ENCODE assay signal across 8 mouse cellular contexts in the genomic region with DNA sequence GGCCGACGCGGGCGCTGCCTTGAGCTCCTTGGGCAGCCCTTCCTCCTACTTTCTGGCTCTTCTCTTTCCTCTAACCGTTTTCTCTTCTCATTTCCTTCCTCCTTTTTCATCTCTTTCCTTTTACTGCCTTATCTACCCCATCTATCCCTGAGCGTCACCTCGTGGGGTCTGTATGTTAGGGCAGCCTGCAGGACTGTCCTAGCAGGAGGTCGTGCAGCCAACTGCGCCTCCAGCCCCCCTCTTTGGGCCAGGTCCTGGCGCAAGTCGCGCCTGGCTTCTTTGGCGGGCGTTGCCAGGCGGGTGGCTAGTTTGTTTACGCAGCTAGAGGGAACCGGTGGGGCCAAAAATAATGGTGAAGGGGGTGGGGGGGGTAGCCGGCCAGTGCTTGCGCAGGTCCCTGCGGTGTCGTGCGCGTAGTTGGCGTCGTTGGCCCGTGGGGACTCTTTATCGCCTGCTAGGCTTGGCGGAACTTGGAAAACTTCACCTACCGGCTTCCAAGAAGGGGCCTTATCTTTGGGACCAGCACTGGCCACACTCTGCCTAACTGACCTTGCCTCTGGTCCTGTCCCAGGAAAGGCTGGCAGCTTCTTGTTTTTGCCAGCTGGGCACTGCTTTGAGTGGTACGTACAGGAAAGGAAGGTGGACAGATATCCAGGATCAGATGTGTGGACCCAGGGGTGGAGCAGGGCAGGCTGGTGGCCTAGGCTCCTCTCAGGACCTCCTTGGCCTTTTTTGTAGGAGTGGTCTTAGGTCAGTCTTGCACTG. TPM values are rescaled to one million over a fixed set of nuclear protein-coding genes. Genes with fewer than 3 reads are reported as not detected.
DNase-seq lines count a peak whose midpoint lies in the region; ATAC-seq and TF ChIP-seq lines count a peak whose summit lies in the region.

No protein-coding gene starts in this region.

- H3K9ac ChIP-seq in forebrain, postnatal 0 days, result peak overlapping the region; percentile 74
- peak overlapping the region; percentile 93 for H3K9ac ChIP-seq in hindbrain, embryonic 13.5 days
- H3K9ac ChIP-seq in liver, embryonic 15.5 days, result peak overlapping the region; percentile 97
- H3K9ac ChIP-seq in neural tube, embryonic 15.5 days (replicated peaks), result peak overlapping the region; percentile 86

- peak; percentile 26; the same call in 1 of the 2 replicates for TF ChIP-seq CTCF in forebrain, postnatal 0 days (IDR thresholded peaks at IDR 0.05; ENCODE audit: low read depth)

- H3K36me3 ChIP-seq in forebrain, postnatal 0 days (ENCODE audit: insufficient read depth), result peaks cover 8% of the 10 kb centered on the region; the same call in 1 of the 2 replicates
- H3K36me3 ChIP-seq in hindbrain, embryonic 13.5 days, result peaks cover 29% of the 10 kb centered on the region
- peaks cover 49% of the 10 kb centered on the region for H3K36me3 ChIP-seq in liver, embryonic 15.5 days (replicated peaks)
- H3K36me3 ChIP-seq in neural tube, embryonic 15.5 days, result peaks cover 22% of the 10 kb centered on the region; the same call in 1 of the 2 replicates

- H3K4me3 ChIP-seq in forebrain, postnatal 0 days (ENCODE audit: low read depth, low read length), result peak overlapping the region; percentile 92
- H3K4me3 ChIP-seq in hindbrain, embryonic 13.5 days, result peak overlapping the region; percentile 91
- peak overlapping the region; percentile 94 for H3K4me3 ChIP-seq in liver, embryonic 15.5 days (replicated peaks)
- H3K4me3 ChIP-seq in neural tube, embryonic 15.5 days (replicated peaks), result peak overlapping the region; percentile 94

- H3K4me2 ChIP-seq in forebrain, postnatal 0 days (ENCODE audit: low read depth), result peak overlapping the region; percentile 74
- H3K4me2 ChIP-seq in hindbrain, embryonic 13.5 days, result peak overlapping the region; percentile 96
- peak overlapping the region; percentile 82 for H3K4me2 ChIP-seq in liver, embryonic 15.5 days
- H3K4me2 ChIP-seq in neural tube, embryonic 15.5 days, result peak overlapping the region; percentile 93

- no peak for ATAC-seq in cerebellum, adult (ENCODE audit: insufficient number of reproducible peaks, low FRiP score, low TSS enrichment)
- ATAC-seq in forebrain, postnatal 0 days, result no peak
- no peak for ATAC-seq in hindbrain, embryonic 13.5 days (ENCODE audit: low FRiP score)
- peak; percentile 6 for ATAC-seq in liver, embryonic 15.5 days (ENCODE audit: insufficient read depth)
- ATAC-seq in neural tube, embryonic 15.5 days (ENCODE audit: low FRiP score), result no peak

- peaks cover 17% of the 10 kb centered on the region for H3K4me1 ChIP-seq in forebrain, postnatal 0 days (ENCODE audit: insufficient read depth)
- H3K4me1 ChIP-seq in hindbrain, embryonic 13.5 days (replicated peaks), result peaks cover 45% of the 10 kb centered on the region
- peaks cover 75% of the 10 kb centered on the region for H3K4me1 ChIP-seq in liver, embryonic 15.5 days (replicated peaks)
- peaks cover 52% of the 10 kb centered on the region for H3K4me1 ChIP-seq in neural tube, embryonic 15.5 days

- H3K27ac ChIP-seq in forebrain, postnatal 0 days (ENCODE audit: low read depth, low read length), result no peak overlapping the region
- peak overlapping the region; percentile 52 for H3K27ac ChIP-seq in hindbrain, embryonic 13.5 days
- peak overlapping the region; percentile 95 for H3K27ac ChIP-seq in liver, embryonic 15.5 days (replicated peaks)
- H3K27ac ChIP-seq in neural tube, embryonic 15.5 days (replicated peaks), result 0 out of 2 replicates have a peak overlapping the region, but pooled peaks have one; percentile 3

- no peaks in the 10 kb centered on the region for H3K27me3 ChIP-seq in forebrain, postnatal 0 days (ENCODE audit: insufficient read depth, low read length)
- H3K27me3 ChIP-seq in hindbrain, embryonic 13.5 days, result no peaks in the 10 kb centered on the region
- no peaks in the 10 kb centered on the region for H3K27me3 ChIP-seq in liver, embryonic 15.5 days
- no peaks in the 10 kb centered on the region for H3K27me3 ChIP-seq in neural tube, embryonic 15.5 days (replicated peaks)

- DNase-seq in cerebellum, adult 9-11 months, result peak; percentile 77
- DNase-seq in brain, adult 2 months (ENCODE audit: low read depth, low spot score), result peak; percentile 41
- DNase-seq in forebrain, postnatal 0 days, result no peak
- DNase-seq in thymus, adult 18-20 months, result no peak

- H3K9me3 ChIP-seq in forebrain, postnatal 0 days (ENCODE audit: low read length), result no peaks in the 10 kb centered on the region
- no peaks in the 10 kb centered on the region for H3K9me3 ChIP-seq in hindbrain, embryonic 13.5 days
- H3K9me3 ChIP-seq in liver, embryonic 15.5 days (replicated peaks), result no peaks in the 10 kb centered on the region
- H3K9me3 ChIP-seq in neural tube, embryonic 15.5 days (replicated peaks), result no peaks in the 10 kb centered on the region

- WGBS in forebrain, postnatal 0 days, result 7% methylated on average over 30 of the region's 30 CpGs
- 5% methylated on average over 30 of the region's 30 CpGs for WGBS in hindbrain, embryonic 13.5 days
- under 1% methylated on average over 30 of the region's 30 CpGs for WGBS in liver, embryonic 15.5 days (ENCODE audit: insufficient replicate concordance)
- 4% methylated on average over 30 of the region's 30 CpGs for WGBS in neural tube, embryonic 15.5 days

RNA-seq across cellular contexts. Expression of a gene that starts 1.5 kb away (rescaled TPM):
- total RNA-seq in forebrain, postnatal 0 days (2014; rRNA removed), result 77.2 and 77.8 TPM in 2 replicates
- 13.6 and 14.8 TPM in 2 replicates for polyA plus RNA-seq in forebrain, postnatal 0 days (2015; fragmentation: Nextera tagmentation; extraction: Ambion mirVana)
- polyA plus RNA-seq in hindbrain, embryonic 13.5 days (2015; fragmentation: Nextera tagmentation; extraction: Ambion mirVana), result 16.3 and 18.2 TPM in 2 replicates
- polyA plus RNA-seq in liver, embryonic 15.5 days (2015; fragmentation: Nextera tagmentation; extraction: Ambion mirVana), result 16.4 and 21.8 TPM in 2 replicates
- polyA plus RNA-seq in neural tube, embryonic 15.5 days (2015; fragmentation: Nextera tagmentation; extraction: Ambion mirVana), result 16.9 and 17.3 TPM in 2 replicates

RNA-seq across cellular contexts. Expression of a gene that starts 11.7 kb away (rescaled TPM):
- total RNA-seq in forebrain, postnatal 0 days (2014; rRNA removed), result 19.2 and 24.2 TPM in 2 replicates
- 4.6 and 6.8 TPM in 2 replicates for polyA plus RNA-seq in forebrain, postnatal 0 days (2015; fragmentation: Nextera tagmentation; extraction: Ambion mirVana)
- polyA plus RNA-seq in hindbrain, embryonic 13.5 days (2015; fragmentation: Nextera tagmentation; extraction: Ambion mirVana), result 13.6 and 14.4 TPM in 2 replicates
- polyA plus RNA-seq in liver, embryonic 15.5 days (2015; fragmentation: Nextera tagmentation; extraction: Ambion mirVana), result 10.4 and 12.3 TPM in 2 replicates
- 11.7 and 12.8 TPM in 2 replicates for polyA plus RNA-seq in neural tube, embryonic 15.5 days (2015; fragmentation: Nextera tagmentation; extraction: Ambion mirVana)

RNA-seq across cellular contexts. Expression of a gene that starts 21.3 kb away (rescaled TPM):
- total RNA-seq in forebrain, postnatal 0 days (2014; rRNA removed), result 154 and 193 TPM in 2 replicates
- 633 and 650 TPM in 2 replicates for polyA plus RNA-seq in forebrain, postnatal 0 days (2015; fragmentation: Nextera tagmentation; extraction: Ambion mirVana)
- polyA plus RNA-seq in hindbrain, embryonic 13.5 days (2015; fragmentation: Nextera tagmentation; extraction: Ambion mirVana), result 434 and 449 TPM in 2 replicates
- polyA plus RNA-seq in liver, embryonic 15.5 days (2015; fragmentation: Nextera tagmentation; extraction: Ambion mirVana), result 291 and 300 TPM in 2 replicates
- 553 and 558 TPM in 2 replicates for polyA plus RNA-seq in neural tube, embryonic 15.5 days (2015; fragmentation: Nextera tagmentation; extraction: Ambion mirVana)

RNA-seq across cellular contexts. Expression of a gene that starts 23.5 kb away (rescaled TPM):
- 114 and 151 TPM in 2 replicates for total RNA-seq in forebrain, postnatal 0 days (2014; rRNA removed)
- 57.5 and 68.2 TPM in 2 replicates for polyA plus RNA-seq in forebrain, postnatal 0 days (2015; fragmentation: Nextera tagmentation; extraction: Ambion mirVana)
- 57.4 and 59.2 TPM in 2 replicates for polyA plus RNA-seq in hindbrain, embryonic 13.5 days (2015; fragmentation: Nextera tagmentation; extraction: Ambion mirVana)
- 0.35 and 0.51 TPM in 2 replicates for polyA plus RNA-seq in liver, embryonic 15.5 days (2015; fragmentation: Nextera tagmentation; extraction: Ambion mirVana)
- polyA plus RNA-seq in neural tube, embryonic 15.5 days (2015; fragmentation: Nextera tagmentation; extraction: Ambion mirVana), result 91.9 and 93.0 TPM in 2 replicates

RNA-seq across cellular contexts. Expression of a gene that starts 31.0 kb away (rescaled TPM):
- 91.5 and 120 TPM in 2 replicates for total RNA-seq in forebrain, postnatal 0 days (2014; rRNA removed)
- polyA plus RNA-seq in forebrain, postnatal 0 days (2015; fragmentation: Nextera tagmentation; extraction: Ambion mirVana), result 19.3 and 21.3 TPM in 2 replicates
- polyA plus RNA-seq in hindbrain, embryonic 13.5 days (2015; fragmentation: Nextera tagmentation; extraction: Ambion mirVana), result 32.4 and 34.7 TPM in 2 replicates
- 2.9 and 3.1 TPM in 2 replicates for polyA plus RNA-seq in liver, embryonic 15.5 days (2015; fragmentation: Nextera tagmentation; extraction: Ambion mirVana)
- 19.4 and 20.5 TPM in 2 replicates for polyA plus RNA-seq in neural tube, embryonic 15.5 days (2015; fragmentation: Nextera tagmentation; extraction: Ambion mirVana)

Comparison
In these comparisons a context has a peak if more than half of its experiments do, and no peak if none do; other contexts are left out.
1. DNase-seq: peak in cerebellum, adult 9-11 months (single experiment) and brain, adult 2 months (single experiment); none in forebrain, postnatal 0 days (single experiment) and thymus, adult 18-20 months (0 of 2).
2. Peak in every context shown above with its lines, with median percentiles within 50 percentile points of each other: H3K4me2 ChIP-seq, H3K4me3 ChIP-seq and H3K9ac ChIP-seq.